Comparison of ENCODE assay signal across 8 mouse cellular contexts in the genomic region with DNA sequence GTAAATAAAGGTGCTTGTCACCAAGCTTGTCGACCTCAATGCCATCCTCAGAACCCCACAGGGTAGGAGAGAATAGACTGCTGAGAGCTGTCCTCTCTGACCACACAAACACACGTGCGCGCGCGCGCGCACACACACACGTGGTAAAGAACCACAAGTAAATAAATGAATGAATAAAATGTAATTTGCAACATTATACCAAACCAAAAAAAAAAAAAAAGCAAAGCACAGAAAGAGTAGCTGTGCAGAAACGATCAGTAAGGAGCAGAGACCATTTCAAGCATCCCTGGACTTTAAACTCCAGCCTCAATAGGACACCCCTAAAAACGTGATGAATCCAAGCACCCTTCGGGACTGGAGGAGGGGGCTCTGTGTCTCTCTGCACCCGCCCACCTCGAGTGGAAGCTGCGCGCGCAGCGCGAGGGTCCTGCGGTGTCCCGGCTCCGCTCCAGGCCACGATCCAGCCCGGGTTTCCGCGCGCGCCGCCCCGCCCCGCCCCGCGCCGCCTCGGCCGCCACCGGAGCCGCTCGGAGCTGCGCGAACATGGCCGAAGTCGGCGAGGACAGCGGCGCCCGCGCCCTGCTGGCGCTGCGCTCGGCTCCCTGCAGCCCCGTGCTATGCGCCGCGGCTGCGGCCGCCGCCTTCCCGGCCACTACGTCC. TPM values are rescaled to one million over a fixed set of nuclear protein-coding genes. Genes with fewer than 3 reads are reported as not detected.
DNase-seq lines count a peak whose midpoint lies in the region; ATAC-seq and TF ChIP-seq lines count a peak whose summit lies in the region.

Foxk1 (plus strand) TSS at position 517 of the 660 bp plus-strand sequence.

- in situ Hi-C loops in ES-E14 (cut with MboI; ENCODE audit: low sequenced_read_pairs in 2 of 2, unreplicated experiment in 2 of 2) = loop anchor here (5.0 kb wide), 1 partner anchor 34 kb away; no protein-coding TSS in a partner anchor

- TF ChIP-seq CTCF in stomach, postnatal 0 days (IDR thresholded peaks at IDR 0.05; ENCODE audit: low read depth) = no peak

- ATAC-seq in forebrain, embryonic 15.5 days (replicated peaks) = peak; percentile 93
- peak; percentile 89 for ATAC-seq in liver, embryonic 16.5 days (ENCODE audit: low read depth)
- ATAC-seq in neural tube, embryonic 12.5 days (ENCODE audit: low FRiP score, low read depth) = peak; percentile 91
- ATAC-seq in stomach, postnatal 0 days (ENCODE audit: low FRiP score, low TSS enrichment) = peak; percentile 89

- H3K4me2 ChIP-seq in forebrain, embryonic 15.5 days (replicated peaks) = peak within 1 kb of the TSS; percentile 86
- H3K4me2 ChIP-seq in liver, embryonic 16.5 days (ENCODE audit: low read depth, low read length) = peak within 1 kb of the TSS; percentile 93
- peak within 1 kb of the TSS; percentile 97 for H3K4me2 ChIP-seq in neural tube, embryonic 12.5 days (replicated peaks)
- peak within 1 kb of the TSS; percentile 76 for H3K4me2 ChIP-seq in stomach, postnatal 0 days (replicated peaks; ENCODE audit: low read depth)

- peak within 1 kb of the TSS; percentile 83 for H3K9ac ChIP-seq in ES-E14 (ENCODE audit: insufficient read depth, low read depth, low read length, poor library complexity, severe bottlenecking)
- H3K9ac ChIP-seq in forebrain, embryonic 15.5 days (replicated peaks) = peak within 1 kb of the TSS; percentile 94
- H3K9ac ChIP-seq in liver, embryonic 16.5 days (ENCODE audit: low read depth, low read length) = peak within 1 kb of the TSS; percentile 94
- H3K9ac ChIP-seq in neural tube, embryonic 12.5 days = peak within 1 kb of the TSS; percentile 95
- peak within 1 kb of the TSS; percentile 98 for H3K9ac ChIP-seq in stomach, postnatal 0 days (ENCODE audit: low read length)

- no peaks in the 10 kb centered on the region for H3K27me3 ChIP-seq in forebrain, embryonic 15.5 days
- H3K27me3 ChIP-seq in liver, embryonic 16.5 days (ENCODE audit: control insufficient read depth, insufficient read depth, low read depth, low read length) = no peaks in the 10 kb centered on the region
- no peaks in the 10 kb centered on the region for H3K27me3 ChIP-seq in neural tube, embryonic 12.5 days (replicated peaks)
- no peaks in the 10 kb centered on the region for H3K27me3 ChIP-seq in stomach, postnatal 0 days (ENCODE audit: control insufficient read depth, insufficient read depth, low read length)

- intact Hi-C loops in heart, postnatal 14 days (cut with DNase I) = loop anchor here (1.0 kb wide), 3 partner anchors 34 to 47 kb away; no protein-coding TSS in a partner anchor

- H3K4me3 ChIP-seq in ES-E14 (ENCODE audit: insufficient read depth in 1 of 2, low read depth in 1 of 2, low read length in 2 of 2, poor library complexity in 1 of 2, severe bottlenecking in 1 of 2) = peak within 1 kb of the TSS; percentile 72 to 78
- H3K4me3 ChIP-seq in forebrain, embryonic 15.5 days = peak within 1 kb of the TSS; percentile 95
- peak within 1 kb of the TSS; percentile 91 for H3K4me3 ChIP-seq in liver, embryonic 16.5 days (ENCODE audit: low read depth, low read length)
- peak within 1 kb of the TSS; percentile 96 for H3K4me3 ChIP-seq in neural tube, embryonic 12.5 days
- H3K4me3 ChIP-seq in stomach, postnatal 0 days (ENCODE audit: low read depth, low read length) = peak within 1 kb of the TSS; percentile 91

- H3K9me3 ChIP-seq in ES-E14 (ENCODE audit: control insufficient read depth, insufficient read depth, low read depth, low read length) = no peaks in the 10 kb centered on the region
- no peaks in the 10 kb centered on the region for H3K9me3 ChIP-seq in forebrain, embryonic 15.5 days
- no peaks in the 10 kb centered on the region for H3K9me3 ChIP-seq in liver, embryonic 16.5 days (replicated peaks; ENCODE audit: control insufficient read depth, low read length)
- no peaks in the 10 kb centered on the region for H3K9me3 ChIP-seq in neural tube, embryonic 12.5 days
- H3K9me3 ChIP-seq in stomach, postnatal 0 days (ENCODE audit: control insufficient read depth, low read length) = no peaks in the 10 kb centered on the region

- TF ChIP-seq EP300 in stomach, postnatal 0 days (optimal IDR thresholded peaks at IDR 0.05) = no peak

- under 1% methylated on average over 56 of the region's 60 CpGs for WGBS in forebrain, embryonic 15.5 days
- WGBS in large intestine, adult 2 months = under 1% methylated on average over 58 of the region's 60 CpGs
- 1% methylated on average over 53 of the region's 60 CpGs for WGBS in liver, embryonic 16.5 days (ENCODE audit: insufficient replicate concordance)
- WGBS in neural tube, embryonic 12.5 days = under 1% methylated on average over 58 of the region's 60 CpGs
- WGBS in stomach, postnatal 0 days = under 1% methylated on average over 46 of the region's 60 CpGs

- peaks cover 8% of the 10 kb centered on the region; the same call in 1 of the 2 replicates for H3K36me3 ChIP-seq in ES-E14 (ENCODE audit: control insufficient read depth, insufficient read depth, low read length, poor library complexity, severe bottlenecking)
- H3K36me3 ChIP-seq in forebrain, embryonic 15.5 days = no peaks in the 10 kb centered on the region
- H3K36me3 ChIP-seq in liver, embryonic 16.5 days (ENCODE audit: control insufficient read depth, insufficient read depth) = no peaks in the 10 kb centered on the region
- H3K36me3 ChIP-seq in neural tube, embryonic 12.5 days = 0 out of 2 replicates have a peak, but pooled peaks cover 6% of the 10 kb centered on the region
- H3K36me3 ChIP-seq in stomach, postnatal 0 days (ENCODE audit: control insufficient read depth, insufficient read depth, low read length) = no peaks in the 10 kb centered on the region

- DNase-seq in ES-E14 (ENCODE audit: low read depth, low spot score) = peak; percentile 60
- DNase-seq in cerebellum, adult 11 months = peak; percentile 93
- peak; percentile 97 for DNase-seq in heart, postnatal 14 days
- no peak for DNase-seq in large intestine, adult 2 months (ENCODE audit: low read depth, low spot score)
- peak; percentile 90 for DNase-seq in stomach, postnatal 0 days (ENCODE audit: low spot score)

- no peak within 1 kb of the TSS for H3K27ac ChIP-seq in ES-E14 (ENCODE audit: insufficient read depth, low read depth, low read length, poor library complexity, severe bottlenecking)
- H3K27ac ChIP-seq in forebrain, embryonic 15.5 days (replicated peaks) = peak within 1 kb of the TSS; percentile 77
- peak within 1 kb of the TSS; percentile 86 for H3K27ac ChIP-seq in liver, embryonic 16.5 days (ENCODE audit: low read length)
- peak within 1 kb of the TSS; percentile 59; the same call in 1 of the 2 replicates for H3K27ac ChIP-seq in neural tube, embryonic 12.5 days
- H3K27ac ChIP-seq in stomach, postnatal 0 days (replicated peaks) = peak within 1 kb of the TSS; percentile 91

- peaks cover 2 to 22% of the 10 kb centered on the region in 2 experiments; a peak in 1 of 4 replicates for H3K4me1 ChIP-seq in ES-E14 (ENCODE audit: control insufficient read depth in 2 of 2, insufficient read depth in 2 of 2, low read length in 2 of 2, poor library complexity in 1 of 2)
- peaks cover 47% of the 10 kb centered on the region for H3K4me1 ChIP-seq in forebrain, embryonic 15.5 days
- H3K4me1 ChIP-seq in liver, embryonic 16.5 days (ENCODE audit: control insufficient read depth, low read depth, low read length) = peaks cover 46% of the 10 kb centered on the region
- peaks cover 36% of the 10 kb centered on the region for H3K4me1 ChIP-seq in neural tube, embryonic 12.5 days
- H3K4me1 ChIP-seq in stomach, postnatal 0 days (replicated peaks; ENCODE audit: control insufficient read depth, insufficient read depth) = peaks cover 11% of the 10 kb centered on the region

TF ChIP-seq in ES-E14, 5 proteins besides CTCF, POLR2A, EP300 and RAD21:
- peak; percentile 39; the same call in 1 of the 2 replicates for TF ChIP-seq HCFC1 (IDR thresholded peaks at IDR 0.05; ENCODE audit: borderline replicate concordance, insufficient read depth, low read length)
- no peak for TF ChIP-seq CHD2 (IDR thresholded peaks at IDR 0.05; ENCODE audit: low read depth, low read length)
- no peak for TF ChIP-seq MAFK (IDR thresholded peaks at IDR 0.05; ENCODE audit: insufficient read depth, low read depth, low read length)
- TF ChIP-seq ZC3H11A (IDR thresholded peaks at IDR 0.05; ENCODE audit: borderline replicate concordance, low read depth, low read length) = no peak
- TF ChIP-seq ZNF384 (IDR thresholded peaks at IDR 0.05; ENCODE audit: low read depth, low read length) = 0 out of 2 replicates have a peak, but pooled peaks have one; percentile 41

RNA-seq across cellular contexts. Expression of gene Foxk1, which starts in this region (rescaled TPM):
- total RNA-seq in ES-E14 (2012; rRNA removed) = 9.9 and 10.7 TPM in 2 replicates
- polyA plus RNA-seq in forebrain, embryonic 15.5 days (2015; fragmentation: Nextera tagmentation; extraction: Ambion mirVana) = 3.9 TPM in 2 replicates
- 10 to 100 TPM; 16.7 to 17.5 TPM for total RNA-seq in heart, postnatal 14 days (2021)
- 10.4 and 13.6 TPM in 2 replicates for polyA plus RNA-seq in large intestine, adult 2 months (2012; rRNA removed)
- 0.85 and 0.97 TPM in 2 replicates for polyA plus RNA-seq in liver, embryonic 16.5 days (2015; fragmentation: Nextera tagmentation; extraction: Ambion mirVana)
- 6.2 and 7.2 TPM in 2 replicates for polyA plus RNA-seq in neural tube, embryonic 12.5 days (2016; fragmentation: Nextera tagmentation; extraction: Ambion mirVana)
- polyA plus RNA-seq in stomach, postnatal 0 days (2015; fragmentation: Nextera tagmentation; extraction: Ambion mirVana) = 3.5 and 3.8 TPM in 2 replicates

Comparison
In these comparisons a context has a peak if more than half of its experiments do, and no peak if none do; other contexts are left out.
1. Peak in ATAC-seq, H3K4me3 ChIP-seq, H3K27ac ChIP-seq, H3K9ac ChIP-seq and H3K4me2 ChIP-seq in liver, embryonic 16.5 days; RNA of the gene not detected or under 1 TPM.